Mouse (Mus musculus) layer of hippocampus, postnatal 14 days (tissue): ENCODE measurements around the gene 1700049E17Rik2. TPM values are rescaled to one million over a fixed set of nuclear protein-coding genes. Genes with fewer than 3 reads are reported as not detected.
"Not testable (repeated sequence)": the region's sequence is repeated elsewhere in the genome, so short reads cannot be mapped to it uniquely, and the experiment has no call there.

Experiments used
- DNase-seq, 2 experiments: peaks; one replicate each; pipeline ENCODE4 v3.0.0; 2021 to 2022; ENCODE audit warnings: low spot score in 2 of 2, mixed read lengths in 1 of 2
- long read RNA-seq, 2 experiments: library from polyadenylated mRNA; stranded (forward); transcript quantifications; one replicate each; pipeline ENCODE4 v2.0.0; 2021
- total RNA-seq, 2 experiments: library from RNA; stranded (reverse); gene quantifications; 2 replicates each; pipeline ENCODE4 v1.2.3; 2021

The 1700049E17Rik2 gene
- total RNA-seq = under 1 TPM in 1 of 2 experiments, not detected in 1; 0.65 TPM
- long read RNA-seq, experiment 1 = 0 reads
- long read RNA-seq, experiment 2 = 0 reads

GRCm38 (mm10) chr14:41572911-41573310 is at the start of gene 1700049E17Rik2:
TSS of gene 1700049E17Rik2 (plus strand) at chr14:41573211.
- not testable (repeated sequence) for DNase-seq

- not testable (repeated sequence) for DNase-seq
These were observed 48.3 kb upstream of the 1700049E17Rik2 start for GRCm38 (mm10) chr14:41524695-41525094.

DNA sequence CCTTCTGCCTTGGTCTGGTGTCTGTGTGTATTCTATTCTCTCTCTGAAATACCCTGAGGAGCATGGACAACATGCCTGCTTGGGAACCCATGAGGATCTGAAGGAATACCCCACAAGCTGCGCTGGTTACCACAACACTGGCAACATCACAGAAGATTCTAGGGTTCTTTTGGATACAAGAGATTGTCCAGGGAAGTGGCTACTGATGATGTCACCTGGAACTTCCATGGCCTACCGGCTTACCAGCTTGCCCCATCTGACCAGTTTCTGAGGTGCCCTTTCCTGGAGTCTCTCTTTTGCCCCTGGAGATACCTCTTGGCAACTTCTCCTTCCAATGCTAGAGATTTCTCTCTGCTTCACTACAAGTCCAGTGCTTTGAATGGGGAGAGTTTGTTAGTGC is 17.5 kb upstream of the 1700049E17Rik2 start, which contains the start of gene Gm7970:
Gene Gm7970, minus strand, starts transcription at position 101 of the 400 bp plus-strand sequence.
- not testable (repeated sequence) for DNase-seq

DNA sequence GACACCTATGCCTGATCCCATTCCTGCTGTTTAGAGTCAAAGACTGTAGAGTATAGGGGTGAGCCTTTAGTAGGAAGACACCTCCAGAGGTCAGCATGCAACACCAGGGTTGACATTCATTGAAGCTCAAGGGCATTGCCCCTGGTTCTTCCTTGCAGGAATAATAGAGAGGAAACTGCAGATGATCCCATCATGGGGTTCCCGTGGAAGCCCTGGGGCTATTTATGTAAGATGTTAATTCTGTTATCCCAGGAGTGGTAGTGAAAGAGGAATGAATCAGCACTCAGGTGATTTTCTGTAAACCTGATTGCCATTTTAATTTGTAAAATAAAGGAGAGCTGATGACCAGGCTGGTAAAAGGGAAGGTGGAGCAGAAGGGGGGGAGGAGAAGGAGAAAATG is 13.3 kb downstream of the 1700049E17Rik2 start:
- DNase-seq = not testable (repeated sequence)

DNA sequence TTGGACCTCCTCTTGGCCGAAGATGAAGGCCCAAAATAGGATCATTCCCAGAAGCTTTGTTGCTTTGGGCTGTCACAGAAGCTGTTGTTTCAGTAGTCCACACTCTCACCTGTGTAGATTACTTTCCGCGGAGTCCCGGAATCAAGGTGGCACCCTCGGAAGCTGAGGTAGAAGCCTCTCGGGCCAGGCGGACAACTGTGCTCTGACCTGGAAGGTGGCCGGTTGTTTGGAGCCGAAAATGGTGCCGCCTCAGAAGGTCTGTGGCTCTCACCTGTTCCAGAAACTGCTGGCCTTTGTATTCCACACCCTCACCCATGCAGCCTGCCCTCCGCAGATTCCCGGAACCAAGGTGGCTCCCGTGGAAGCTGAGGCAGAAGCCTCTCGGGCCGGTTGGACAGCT is 27.9 kb downstream of the 1700049E17Rik2 start:
- DNase-seq = not testable (repeated sequence)

DNA sequence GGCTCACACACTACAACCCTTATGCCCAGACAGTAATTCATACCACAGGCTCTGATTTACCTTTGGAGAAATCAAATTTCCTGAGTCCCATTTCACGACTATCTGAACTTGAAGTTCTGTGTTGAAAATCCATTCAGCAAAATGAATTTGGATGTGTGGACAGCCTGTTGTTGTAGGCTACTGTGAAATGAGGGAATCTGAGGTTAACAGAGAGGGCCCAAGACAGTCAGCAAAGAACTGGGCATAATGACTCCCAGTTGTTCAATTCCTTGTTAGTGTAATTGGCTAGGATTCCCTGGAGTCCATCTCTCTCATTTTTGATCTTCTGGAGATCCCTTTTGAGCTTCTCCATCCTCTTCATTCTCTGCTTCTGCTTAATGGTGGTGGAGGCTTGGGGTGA is 37.7 kb downstream of the 1700049E17Rik2 start:
- DNase-seq = not testable (repeated sequence)

- DNase-seq = not testable (repeated sequence)
These were observed 49.5 kb downstream of the 1700049E17Rik2 start for GRCm38 (mm10) chr14:41622535-41622934.

DNA sequence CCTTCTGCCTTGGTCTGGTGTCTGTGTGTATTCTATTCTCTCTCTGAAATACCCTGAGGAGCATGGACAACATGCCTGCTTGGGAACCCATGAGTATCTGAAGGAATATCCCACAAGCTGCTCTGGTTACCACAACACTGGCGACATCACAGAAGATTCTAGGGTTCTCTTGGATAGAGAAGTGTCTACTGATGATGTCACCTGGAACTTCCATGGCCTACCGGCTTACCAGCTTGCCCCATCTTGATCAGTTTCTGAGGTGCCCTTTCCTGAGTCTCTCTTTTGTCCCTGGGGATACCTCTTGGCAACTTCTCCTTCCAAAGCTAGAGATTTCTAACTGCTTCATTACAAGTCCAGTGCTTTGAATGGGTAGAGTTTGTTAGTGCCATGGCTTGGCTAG is 51.5 kb downstream of the 1700049E17Rik2 start, which contains the start of gene Gm3072:
Gene Gm3072, minus strand, starts transcription at position 101 of the 400 bp plus-strand sequence.
- not testable (repeated sequence) for DNase-seq

DNA sequence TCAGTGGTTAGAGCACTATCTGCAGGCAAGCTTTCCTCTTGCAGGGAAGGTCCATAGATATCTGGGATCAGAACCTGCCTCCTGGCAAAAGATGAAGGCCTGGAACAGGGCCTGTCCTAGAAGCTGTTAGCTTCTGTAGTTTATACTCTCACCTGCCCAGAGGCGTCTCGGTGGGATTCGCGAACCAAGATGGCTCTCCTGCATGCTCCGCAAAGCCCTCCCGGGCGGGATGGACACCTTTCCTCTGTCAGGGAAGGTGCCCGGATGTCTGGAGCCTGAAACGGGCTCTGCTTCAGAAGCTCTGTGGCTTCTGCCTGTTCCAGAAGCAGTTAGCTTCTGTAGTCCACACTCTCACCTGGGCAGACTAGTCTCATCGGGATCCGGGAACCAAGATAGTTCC is 57.1 kb downstream of the 1700049E17Rik2 start:
- DNase-seq = not testable (repeated sequence)

Other genes with a start within 250 kb of the 1700049E17Rik2 start
- not detected for gene Gm5798, start 224.6 kb upstream of the 1700049E17Rik2 start, total RNA-seq
- not detected for gene Gm7945, start 186.8 kb upstream of the 1700049E17Rik2 start, total RNA-seq
- gene Gm6482, start 164.9 kb upstream of the 1700049E17Rik2 start, total RNA-seq = not detected
- not detected for gene Gm7954, start 119.7 kb upstream of the 1700049E17Rik2 start, total RNA-seq
- not detected for gene Gm3486, start 83.7 kb upstream of the 1700049E17Rik2 start, total RNA-seq
- not detected for gene Gm7970, start 17.6 kb upstream of the 1700049E17Rik2 start, total RNA-seq
- gene Gm3072, start 51.4 kb downstream of the 1700049E17Rik2 start, total RNA-seq = not detected
- gene Gm3676, start 73.3 kb downstream of the 1700049E17Rik2 start, total RNA-seq = 1 to 10 TPM in 1 of 2 experiments, not detected in 1; 1.4 TPM
- not detected for gene Gm8068, start 128.7 kb downstream of the 1700049E17Rik2 start, total RNA-seq
- gene Gm7929, start 177.4 kb downstream of the 1700049E17Rik2 start, total RNA-seq = not detected
- not detected for gene Gm47189, start 199.2 kb downstream of the 1700049E17Rik2 start, total RNA-seq